Mouse (Mus musculus) intestine, postnatal 0 days (tissue): ENCODE measurements around the gene Ttll8. TPM values are rescaled to one million over a fixed set of nuclear protein-coding genes. Genes with fewer than 3 reads are reported as not detected.

Experiments used
- ATAC-seq: fragments of 200-750 bp; cut with Nextera tagmentation; 2 replicates; pipeline ENCODE4 v1.8.0; 2017; ENCODE audit warnings: mild to moderate bottlenecking, moderate TSS enrichment, moderate library complexity
- H3K27ac ChIP-seq: fragments of 300-500 bp; sonication (generic); 2 replicates; pipeline ENCODE4 v1.5.1; 2014; ENCODE audit warnings: mild to moderate bottlenecking, low read depth, low read length, moderate library complexity
- H3K27me3 ChIP-seq: fragments of 300-500 bp; sonication (generic); replicated peaks from 2 replicates; pipeline ENCODE4 v1.6.1; 2014; ENCODE audit warnings: low read length, mixed read lengths; ENCODE audit not compliant: control insufficient read depth, insufficient read depth
- H3K36me3 ChIP-seq: fragments of 300-500 bp; sonication (generic); 2 replicates; pipeline ENCODE4 v1.6.1; 2014; ENCODE audit warnings: mild to moderate bottlenecking, moderate library complexity; ENCODE audit not compliant: control insufficient read depth, insufficient read depth
- H3K4me1 ChIP-seq: fragments of 300-500 bp; sonication (generic); replicated peaks from 2 replicates; pipeline ENCODE4 v1.6.1; 2014; ENCODE audit warnings: antibody characterized with exemption, low read length, mixed read lengths; ENCODE audit not compliant: control insufficient read depth, insufficient read depth
- H3K4me2 ChIP-seq: fragments of 300-500 bp; sonication (generic); replicated peaks from 2 replicates; pipeline ENCODE4 v1.6.1; 2014; ENCODE audit warnings: low read depth, mild to moderate bottlenecking, moderate library complexity
- H3K4me3 ChIP-seq: fragments of 300-500 bp; sonication (generic); 2 replicates; pipeline ENCODE4 v1.5.1; 2014; ENCODE audit warnings: low read depth, low read length
- H3K9ac ChIP-seq: fragments of 300-500 bp; sonication (generic); 2 replicates; pipeline ENCODE4 v1.6.1; 2014; ENCODE audit warnings: mild to moderate bottlenecking, low read depth, low read length
- H3K9me3 ChIP-seq: fragments of 300-500 bp; sonication (generic); 2 replicates; pipeline ENCODE4 v1.6.1; 2016; ENCODE audit warnings: mixed run types; ENCODE audit not compliant: control insufficient read depth
- CTCF ChIP-seq: sonication (generic); IDR thresholded peaks from 2 replicates; pipeline ENCODE4 v1.5.1; 2016; ENCODE audit warnings: low read depth, mild to moderate bottlenecking, control low read depth, antibody characterized with exemption, moderate library complexity
- WGBS: fragments of 180-500 bp; shearing (Covaris S2); extraction: QIAGEN DNeasy Blood & Tissue Kit; methylation state at CpG from one replicate; pipeline ENCODE4 v1.1.7; 2014; 5-methylcytosine and 5-hydroxymethylcytosine counted together
- polyA plus RNA-seq: library from polyadenylated mRNA; unstranded; fragments of >200 nt; fragmentation: Nextera tagmentation; extraction: Ambion mirVana; gene quantifications from 2 replicates; pipeline ENCODE4 v1.2.1, GENCODE M21; 2015

The Ttll8 gene
- polyA plus RNA-seq, 1 experiment from 2014 or later: not detected

GRCm38 (mm10) chr15:88865888-88866695, 88.1 kb downstream of the Ttll8 start:
- Histone ChIP-seq H3K27me3 (no peaks in the 10 kb centered on the region), H3K9ac (no peak overlapping the region), H3K36me3 (peaks cover 17% of the 10 kb centered on the region; the same call in 1 of the 2 replicates), H3K27ac (0 out of 2 replicates have a peak overlapping the region, but pooled peaks have one; percentile 90), H3K4me2 (no peak overlapping the region), H3K9me3 (no peaks in the 10 kb centered on the region), H3K4me3 (no peak overlapping the region), H3K4me1 (peaks cover 9% of the 10 kb centered on the region)
- TF ChIP-seq CTCF: no peak
- WGBS: 52% methylated on average over 4 of the region's 4 CpGs
- no peak for ATAC-seq

GRCm38 (mm10) chr15:88865061-88865460, 89.2 kb downstream of the Ttll8 start:
- ATAC-seq: no peak
- Histone ChIP-seq H3K36me3 (peaks cover 17% of the 10 kb centered on the region; the same call in 1 of the 2 replicates), H3K9ac (no peak overlapping the region), H3K9me3 (no peaks in the 10 kb centered on the region), H3K4me2 (peak overlapping the region; percentile 74), H3K27ac (peak overlapping the region; percentile 97; the same call in 1 of the 2 replicates), H3K27me3 (no peaks in the 10 kb centered on the region), H3K4me1 (peaks cover 9% of the 10 kb centered on the region), H3K4me3 (peak overlapping the region; percentile 83)
- no peak for TF ChIP-seq CTCF
- WGBS: 67% methylated on average over 14 of the region's 14 CpGs

GRCm38 (mm10) chr15:88864270-88865030, 89.8 kb downstream of the Ttll8 start:
- Histone ChIP-seq H3K27ac (peak overlapping the region; percentile 97), H3K27me3 (no peaks in the 10 kb centered on the region), H3K9me3 (no peaks in the 10 kb centered on the region), H3K4me1 (peaks cover 9% of the 10 kb centered on the region), H3K4me3 (peak overlapping the region; percentile 83), H3K36me3 (peaks cover 17% of the 10 kb centered on the region; the same call in 1 of the 2 replicates), H3K4me2 (peak overlapping the region; percentile 74), H3K9ac (peak overlapping the region; percentile 91)
- 18% methylated on average over 22 of the region's 22 CpGs for WGBS
- TF ChIP-seq CTCF: peak; percentile 37
- ATAC-seq: no peak

GRCm38 (mm10) chr15:88863695-88864231, 90.5 kb downstream of the Ttll8 start:
- Histone ChIP-seq H3K9ac (peak overlapping the region; percentile 91), H3K4me1 (peaks cover 9% of the 10 kb centered on the region), H3K4me3 (peak overlapping the region; percentile 83), H3K36me3 (peaks cover 17% of the 10 kb centered on the region; the same call in 1 of the 2 replicates), H3K4me2 (peak overlapping the region; percentile 74), H3K27me3 (no peaks in the 10 kb centered on the region), H3K9me3 (no peaks in the 10 kb centered on the region), H3K27ac (peak overlapping the region; percentile 97)
- TF ChIP-seq CTCF: peak; percentile 28
- peak; percentile 67 for ATAC-seq
- WGBS: under 1% methylated on average over 33 of the region's 39 CpGs

- TF ChIP-seq CTCF: peak; percentile 28; the same call in 1 of the 2 replicates
- peaks cover 17% of the 10 kb centered on the region; the same call in 1 of the 2 replicates for H3K36me3 ChIP-seq
- peak overlapping the region; percentile 74 for H3K4me2 ChIP-seq
- ATAC-seq: no peak
- H3K27ac ChIP-seq: peak overlapping the region; percentile 97
- under 1% methylated on average over 81 of the region's 98 CpGs for WGBS
- H3K9me3 ChIP-seq: no peaks in the 10 kb centered on the region
- no peaks in the 10 kb centered on the region for H3K27me3 ChIP-seq
- H3K9ac ChIP-seq: peak overlapping the region; percentile 91
- peaks cover 9% of the 10 kb centered on the region for H3K4me1 ChIP-seq
- H3K4me3 ChIP-seq: peak overlapping the region; percentile 83
Measured at GRCm38 (mm10) chr15:88862881-88863694, 91.1 kb downstream of the Ttll8 start.
